Mouse (Mus musculus): Measurements from ENCODE around the gene Cadm1.

DNA sequence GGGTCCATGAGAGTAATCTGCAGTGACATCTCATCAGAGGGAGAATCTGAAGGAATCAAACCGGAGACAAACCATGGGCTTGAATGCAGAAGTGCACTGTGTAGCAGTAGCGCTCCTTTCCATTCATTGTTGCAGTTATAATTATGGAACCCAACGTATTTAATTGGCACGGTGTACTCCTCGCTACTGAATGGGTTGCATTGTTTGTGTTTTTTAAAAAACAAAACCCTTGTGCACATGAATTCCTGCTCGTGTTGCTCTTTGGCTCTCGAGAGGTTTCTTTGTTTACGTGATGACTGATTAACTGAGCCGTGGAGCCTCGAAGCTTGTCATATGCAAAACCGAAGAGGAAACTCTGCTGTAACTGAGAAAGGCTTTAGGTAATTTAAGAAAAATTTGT is 45.8 kb downstream of the Cadm1 start:
- no peak for TF ChIP-seq E2F4 (IDR thresholded peaks at IDR 0.05; ENCODE audit: insufficient read depth)
- TF ChIP-seq MAX (IDR thresholded peaks at IDR 0.05; ENCODE audit: low read depth): no peak
- TF ChIP-seq POLR2A (IDR thresholded peaks at IDR 0.05; ENCODE audit: insufficient read length, low read depth): no peak
- TF ChIP-seq MYOG (IDR thresholded peaks at IDR 0.05; ENCODE audit: control insufficient read depth in 1 of 3, insufficient read depth in 1 of 3, insufficient read length in 2 of 3, low read depth in 2 of 3): no peak
- no peak for TF ChIP-seq CEBPB (IDR thresholded peaks at IDR 0.05; ENCODE audit: insufficient read depth, poor library complexity, severe bottlenecking)
- TF ChIP-seq TCF12 (IDR thresholded peaks at IDR 0.05; ENCODE audit: insufficient read depth, poor library complexity, severe bottlenecking): no peak
- no peak for TF ChIP-seq SRF (IDR thresholded peaks at IDR 0.05; ENCODE audit: control insufficient read depth, insufficient read length, low read depth)
- no peak for TF ChIP-seq MYOD1 (IDR thresholded peaks at IDR 0.05; ENCODE audit: control insufficient read depth in 1 of 3, insufficient read length in 2 of 3, low read depth in 2 of 3)
- no peak for TF ChIP-seq USF1 (IDR thresholded peaks at IDR 0.05; ENCODE audit: low read depth)
- no peak for TF ChIP-seq POLR2AphosphoS2 (IDR thresholded peaks at IDR 0.05; ENCODE audit: insufficient read length, low read depth)
- TF ChIP-seq TCF3 (IDR thresholded peaks at IDR 0.05; ENCODE audit: insufficient read length, low read depth): no peak
- TF ChIP-seq REST (IDR thresholded peaks at IDR 0.05; ENCODE audit: insufficient read depth, insufficient read length): no peak
